Mouse (Mus musculus) testis, adult 2 months (tissue): Measurements from ENCODE around the gene Actn1.

Source experiments
- CTCF ChIP-seq: fragments of 200-500 bp; IDR thresholded peaks from 2 replicates; pipeline ENCODE4 v1.5.1; 2012; ENCODE audit warnings: low read depth, mild to moderate bottlenecking, inconsistent platforms, low read length, moderate library complexity; ENCODE audit not compliant: control insufficient read depth, insufficient read depth, insufficient replicate concordance
- POLR2A ChIP-seq: fragments of 200-500 bp; IDR thresholded peaks from 2 replicates; pipeline ENCODE4 v1.6.1; 2012; ENCODE audit warnings: low read depth, mild to moderate bottlenecking, inconsistent platforms, low read length, moderate library complexity; ENCODE audit not compliant: control insufficient read depth

- TF ChIP-seq CTCF (no peak), POLR2A (no peak)
These were observed 10.8 kb upstream of the Actn1 start for GRCm38 (mm10) chr12:80270924-80271323.
